Mouse (Mus musculus): ENCODE measurements at regions not wholly inside any gene's neighbourhood (a gene's known extent, or its start where the extent isn't known, plus 50 kb on each side); places are given as distances from the start of the nearest gene placed in this dataset.

GRCm38 (mm10) chr3:129386522-129386921, 54.0 kb upstream of the Enpep start:
- Histone ChIP-seq H3K4me3 (no peak overlapping the region), H3K27me3 (ENCODE audit: control insufficient read depth, insufficient read depth, insufficient read length) (no peaks in the 10 kb centered on the region), H3ac (ENCODE audit: control insufficient read depth, insufficient read length) (no peak overlapping the region), H3K36me3 (ENCODE audit: control insufficient read depth, insufficient read depth) (no peaks in the 10 kb centered on the region), H3K79me2 (ENCODE audit: control insufficient read depth, insufficient read depth) (no peaks in the 10 kb centered on the region), H3K4me2 (ENCODE audit: low read depth) (no peak overlapping the region)
- no peak for TF ChIP-seq MYOD1 (IDR thresholded peaks at IDR 0.05; ENCODE audit: control insufficient read depth in 1 of 3, insufficient read length in 2 of 3, low read depth in 2 of 3)
- TF ChIP-seq REST (IDR thresholded peaks at IDR 0.05; ENCODE audit: insufficient read depth, insufficient read length), result no peak
- no peak for TF ChIP-seq TCF12 (IDR thresholded peaks at IDR 0.05; ENCODE audit: insufficient read depth, poor library complexity, severe bottlenecking)
- TF ChIP-seq POLR2AphosphoS2 (IDR thresholded peaks at IDR 0.05; ENCODE audit: insufficient read length, low read depth), result no peak
- no peak for TF ChIP-seq E2F4 (IDR thresholded peaks at IDR 0.05; ENCODE audit: insufficient read depth)
- no peak for TF ChIP-seq POLR2A (IDR thresholded peaks at IDR 0.05; ENCODE audit: insufficient read length, low read depth)
- no peak for TF ChIP-seq USF1 (IDR thresholded peaks at IDR 0.05; ENCODE audit: low read depth)

- TF ChIP-seq MYOG (IDR thresholded peaks at IDR 0.05; ENCODE audit: control insufficient read depth in 1 of 3, insufficient read depth in 1 of 3, insufficient read length in 2 of 3, low read depth in 2 of 3) (no peak), SRF (IDR thresholded peaks at IDR 0.05; ENCODE audit: control insufficient read depth, insufficient read length, low read depth) (no peak), REST (IDR thresholded peaks at IDR 0.05; ENCODE audit: insufficient read depth, insufficient read length) (no peak), E2F4 (IDR thresholded peaks at IDR 0.05; ENCODE audit: insufficient read depth) (no peak)
- Histone ChIP-seq H3K36me3 (ENCODE audit: control insufficient read depth, insufficient read depth) (no peaks in the 10 kb centered on the region), H3ac (ENCODE audit: control insufficient read depth, insufficient read length) (no peak overlapping the region), H3K79me2 (ENCODE audit: control insufficient read depth, insufficient read depth) (no peaks in the 10 kb centered on the region), H3K4me3 (no peak overlapping the region), H3K27me3 (ENCODE audit: control insufficient read depth, insufficient read depth, insufficient read length) (no peaks in the 10 kb centered on the region), H3K4me2 (ENCODE audit: low read depth) (no peak overlapping the region)
These were observed 58.0 kb upstream of the Enpep start for GRCm38 (mm10) chr3:129390506-129390905.

- Histone ChIP-seq H3K27me3 (ENCODE audit: control insufficient read depth, insufficient read depth, insufficient read length) (no peaks in the 10 kb centered on the region), H3ac (ENCODE audit: control insufficient read depth, insufficient read length) (no peak overlapping the region), H3K4me3 (peak overlapping the region; percentile 28), H3K36me3 (ENCODE audit: control insufficient read depth, insufficient read depth) (no peaks in the 10 kb centered on the region), H3K4me2 (ENCODE audit: low read depth) (no peak overlapping the region), H3K79me2 (ENCODE audit: control insufficient read depth, insufficient read depth) (no peaks in the 10 kb centered on the region)
- TF ChIP-seq REST (IDR thresholded peaks at IDR 0.05; ENCODE audit: insufficient read depth, insufficient read length) (no peak), POLR2AphosphoS2 (IDR thresholded peaks at IDR 0.05; ENCODE audit: insufficient read length, low read depth) (no peak), TCF12 (IDR thresholded peaks at IDR 0.05; ENCODE audit: insufficient read depth, poor library complexity, severe bottlenecking) (no peak), MYOG (IDR thresholded peaks at IDR 0.05; ENCODE audit: control insufficient read depth in 1 of 3, insufficient read depth in 1 of 3, insufficient read length in 2 of 3, low read depth in 2 of 3) (no peak), MAX (IDR thresholded peaks at IDR 0.05; ENCODE audit: low read depth) (no peak), E2F4 (IDR thresholded peaks at IDR 0.05; ENCODE audit: insufficient read depth) (no peak), MYOD1 (IDR thresholded peaks at IDR 0.05; ENCODE audit: control insufficient read depth in 1 of 3, insufficient read length in 2 of 3, low read depth in 2 of 3) (no peak), CEBPB (IDR thresholded peaks at IDR 0.05; ENCODE audit: insufficient read depth, poor library complexity, severe bottlenecking) (no peak), SRF (IDR thresholded peaks at IDR 0.05; ENCODE audit: control insufficient read depth, insufficient read length, low read depth) (no peak), POLR2A (IDR thresholded peaks at IDR 0.05; ENCODE audit: insufficient read length, low read depth) (no peak), TCF3 (IDR thresholded peaks at IDR 0.05; ENCODE audit: insufficient read length, low read depth) (no peak), USF1 (IDR thresholded peaks at IDR 0.05; ENCODE audit: low read depth) (no peak)
These were observed 59.6 kb upstream of the Enpep start for GRCm38 (mm10) chr3:129391888-129392813.

GRCm38 (mm10) chr3:129392814-129393804, 60.6 kb upstream of the Enpep start:
- no peaks in the 10 kb centered on the region for H3K79me2 ChIP-seq (ENCODE audit: control insufficient read depth, insufficient read depth)
- H3K27me3 ChIP-seq (ENCODE audit: control insufficient read depth, insufficient read depth, insufficient read length), result no peaks in the 10 kb centered on the region
- H3K36me3 ChIP-seq (ENCODE audit: control insufficient read depth, insufficient read depth), result no peaks in the 10 kb centered on the region
- no peak for TF ChIP-seq POLR2AphosphoS2 (IDR thresholded peaks at IDR 0.05; ENCODE audit: insufficient read length, low read depth)
- no peak for TF ChIP-seq E2F4 (IDR thresholded peaks at IDR 0.05; ENCODE audit: insufficient read depth)
- no peak for TF ChIP-seq MYOD1 (IDR thresholded peaks at IDR 0.05; ENCODE audit: control insufficient read depth in 1 of 3, insufficient read length in 2 of 3, low read depth in 2 of 3)
- TF ChIP-seq SRF (IDR thresholded peaks at IDR 0.05; ENCODE audit: control insufficient read depth, insufficient read length, low read depth), result no peak
- no peak for TF ChIP-seq MYOG (IDR thresholded peaks at IDR 0.05; ENCODE audit: control insufficient read depth in 1 of 3, insufficient read depth in 1 of 3, insufficient read length in 2 of 3, low read depth in 2 of 3)
- TF ChIP-seq POLR2A (IDR thresholded peaks at IDR 0.05; ENCODE audit: insufficient read length, low read depth), result no peak
- no peak for TF ChIP-seq MAX (IDR thresholded peaks at IDR 0.05; ENCODE audit: low read depth)
- TF ChIP-seq CEBPB (IDR thresholded peaks at IDR 0.05; ENCODE audit: insufficient read depth, poor library complexity, severe bottlenecking), result no peak
- TF ChIP-seq REST (IDR thresholded peaks at IDR 0.05; ENCODE audit: insufficient read depth, insufficient read length), result no peak
- TF ChIP-seq USF1 (IDR thresholded peaks at IDR 0.05; ENCODE audit: low read depth), result no peak
- no peak for TF ChIP-seq TCF12 (IDR thresholded peaks at IDR 0.05; ENCODE audit: insufficient read depth, poor library complexity, severe bottlenecking)
- TF ChIP-seq TCF3 (IDR thresholded peaks at IDR 0.05; ENCODE audit: insufficient read length, low read depth), result no peak
- H3K4me3 ChIP-seq, result peak overlapping the region; percentile 28
- H3K4me2 ChIP-seq (ENCODE audit: low read depth), result peak overlapping the region; percentile 66
- no peak overlapping the region for H3ac ChIP-seq (ENCODE audit: control insufficient read depth, insufficient read length)

Measured in myocyte (in vitro differentiated cells).